Mouse (Mus musculus) forebrain, embryonic 16.5 days (tissue): Measurements from ENCODE around the gene Actn3. TPM values are rescaled to one million over a fixed set of nuclear protein-coding genes. Genes with fewer than 3 reads are reported as not detected.

ENCODE experiments used
- ATAC-seq: fragments of 200-750 bp; cut with Nextera tagmentation; 2 replicates; pipeline ENCODE4 v1.8.0; 2017; ENCODE audit warnings: mild to moderate bottlenecking, moderate library complexity
- H3K27ac ChIP-seq: fragments of 300-500 bp; sonication (generic); 2 replicates; pipeline ENCODE4 v1.5.1; 2014; ENCODE audit warnings: low read length, control low read depth
- H3K27me3 ChIP-seq: fragments of 300-500 bp; sonication (generic); replicated peaks from 2 replicates; pipeline ENCODE4 v1.6.1; 2014; ENCODE audit warnings: low read length; ENCODE audit not compliant: control insufficient read depth, insufficient read depth
- H3K36me3 ChIP-seq: fragments of 300-500 bp; sonication (generic); 2 replicates; pipeline ENCODE4 v1.6.1; 2014; ENCODE audit not compliant: control insufficient read depth, insufficient read depth
- H3K4me1 ChIP-seq: fragments of 300-500 bp; sonication (generic); replicated peaks from 2 replicates; pipeline ENCODE4 v1.6.1; 2014; ENCODE audit warnings: low read length; ENCODE audit not compliant: control insufficient read depth, insufficient read depth
- H3K4me2 ChIP-seq: fragments of 300-500 bp; sonication (generic); 2 replicates; pipeline ENCODE4 v1.6.1; 2014; ENCODE audit warnings: mild to moderate bottlenecking, low read length, control low read depth
- H3K4me3 ChIP-seq: fragments of 300-500 bp; sonication (generic); replicated peaks from 2 replicates; pipeline ENCODE4 v1.5.1; 2014; ENCODE audit warnings: mild to moderate bottlenecking, low read length, control low read depth
- H3K9ac ChIP-seq: fragments of 300-500 bp; sonication (generic); replicated peaks from 2 replicates; pipeline ENCODE4 v1.6.1; 2014; ENCODE audit warnings: low read depth, low read length, control low read depth
- H3K9me3 ChIP-seq: fragments of 300-500 bp; sonication (generic); 2 replicates; pipeline ENCODE4 v1.6.1; 2016; ENCODE audit warnings: low read length; ENCODE audit not compliant: control insufficient read depth
- WGBS: fragments of 180-500 bp; shearing (Covaris S2); extraction: QIAGEN DNeasy Blood & Tissue Kit; methylation state at CpG from one replicate; pipeline ENCODE4 v1.1.7; 2014; 5-methylcytosine and 5-hydroxymethylcytosine counted together
- polyA plus RNA-seq: library from polyadenylated mRNA; unstranded; fragments of >200 nt; fragmentation: Nextera tagmentation; extraction: Ambion mirVana; gene quantifications from 2 replicates; pipeline ENCODE4 v1.2.1, GENCODE M21; 2015

Actn3 gene
- polyA plus RNA-seq, 1 experiment from 2014 or later: 0.94 TPM

GRCm38 (mm10) chr19:4898972-4899371 is 21.3 kb upstream of the Actn3 start:
- Histone ChIP-seq H3K4me3 (no peak overlapping the region), H3K4me2 (no peak overlapping the region), H3K27ac (no peak overlapping the region), H3K36me3 (peaks cover 7% of the 10 kb centered on the region; the same call in 1 of the 2 replicates), H3K9me3 (no peaks in the 10 kb centered on the region), H3K27me3 (no peaks in the 10 kb centered on the region), H3K4me1 (no peaks in the 10 kb centered on the region), H3K9ac (no peak overlapping the region)
- 89% methylated on average over 9 of the region's 9 CpGs for WGBS
- no peak for ATAC-seq

GRCm38 (mm10) chr19:4896780-4897520 is 19.2 kb upstream of the Actn3 start:
- Histone ChIP-seq H3K4me2 (no peak overlapping the region), H3K27ac (no peak overlapping the region), H3K4me3 (no peak overlapping the region), H3K4me1 (no peaks in the 10 kb centered on the region), H3K36me3 (peaks cover 3% of the 10 kb centered on the region; the same call in 1 of the 2 replicates), H3K9me3 (no peaks in the 10 kb centered on the region), H3K27me3 (no peaks in the 10 kb centered on the region), H3K9ac (no peak overlapping the region)
- ATAC-seq: no peak
- WGBS: 55% methylated on average over 21 of the region's 21 CpGs

- H3K9ac ChIP-seq: no peak overlapping the region
- 92% methylated on average over 3 of the region's 3 CpGs for WGBS
- H3K27me3 ChIP-seq: no peaks in the 10 kb centered on the region
- no peaks in the 10 kb centered on the region for H3K9me3 ChIP-seq
- no peak overlapping the region for H3K4me3 ChIP-seq
- no peaks in the 10 kb centered on the region for H3K4me1 ChIP-seq
- ATAC-seq: no peak
- H3K27ac ChIP-seq: no peak overlapping the region
- no peak overlapping the region for H3K4me2 ChIP-seq
- no peaks in the 10 kb centered on the region; the same call in 1 of the 2 replicates for H3K36me3 ChIP-seq
These were observed 14.1 kb upstream of the Actn3 start for GRCm38 (mm10) chr19:4891798-4892197.

GRCm38 (mm10) chr19:4889791-4890190 is 12.1 kb upstream of the Actn3 start:
- Histone ChIP-seq H3K9ac (no peak overlapping the region), H3K27me3 (no peaks in the 10 kb centered on the region), H3K4me2 (no peak overlapping the region), H3K9me3 (no peaks in the 10 kb centered on the region), H3K4me1 (no peaks in the 10 kb centered on the region), H3K27ac (no peak overlapping the region), H3K36me3 (no peaks in the 10 kb centered on the region; the same call in 1 of the 2 replicates), H3K4me3 (no peak overlapping the region)
- no peak for ATAC-seq
- 87% methylated on average over 10 of the region's 10 CpGs for WGBS

- Histone ChIP-seq H3K4me2 (no peak overlapping the region), H3K27ac (no peak overlapping the region), H3K9ac (no peak overlapping the region), H3K4me1 (peaks cover 8% of the 10 kb centered on the region), H3K27me3 (no peaks in the 10 kb centered on the region), H3K36me3 (peaks cover 2% of the 10 kb centered on the region; the same call in 1 of the 2 replicates), H3K9me3 (no peaks in the 10 kb centered on the region), H3K4me3 (no peak overlapping the region)
- WGBS: 88% methylated on average over 4 of the region's 4 CpGs
- ATAC-seq: no peak
These were observed 6.3 kb upstream of the Actn3 start for GRCm38 (mm10) chr19:4883961-4884360.

GRCm38 (mm10) chr19:4879324-4879703 is 1.6 kb upstream of the Actn3 start:
- WGBS: 71% methylated on average over 10 of the region's 10 CpGs
- Histone ChIP-seq H3K4me1 (peaks cover 15% of the 10 kb centered on the region), H3K4me3 (peak overlapping the region; percentile 91), H3K36me3 (peaks cover 2% of the 10 kb centered on the region; the same call in 1 of the 2 replicates), H3K9me3 (no peaks in the 10 kb centered on the region), H3K9ac (no peak overlapping the region), H3K27me3 (peaks cover 6% of the 10 kb centered on the region; the same call in 1 of the 2 replicates), H3K4me2 (peak overlapping the region; percentile 54), H3K27ac (no peak overlapping the region)
- ATAC-seq: no peak

- H3K9me3 ChIP-seq: no peaks in the 10 kb centered on the region
- peaks cover 6% of the 10 kb centered on the region; the same call in 1 of the 2 replicates for H3K27me3 ChIP-seq
- ATAC-seq: peak; percentile 99
- peak within 1 kb of the TSS; percentile 89 for H3K9ac ChIP-seq
- H3K36me3 ChIP-seq: no peaks in the 10 kb centered on the region
- peak within 1 kb of the TSS; percentile 63; the same call in 1 of the 2 replicates for H3K27ac ChIP-seq
- peak within 1 kb of the TSS; percentile 91 for H3K4me3 ChIP-seq
- WGBS: 1% methylated on average over 52 of the region's 52 CpGs
- H3K4me2 ChIP-seq: peak within 1 kb of the TSS; percentile 54
- peaks cover 15% of the 10 kb centered on the region for H3K4me1 ChIP-seq
These were observed 955 bp upstream of the Actn3 start, which contains the start of gene Zdhhc24 for GRCm38 (mm10) chr19:4878405-4879323. TSS of gene Zdhhc24 (plus strand) at chr19:4878668.

GRCm38 (mm10) chr19:4876755-4877154 is 954 bp downstream of the Actn3 start:
- peaks cover 15% of the 10 kb centered on the region for H3K4me1 ChIP-seq
- no peak overlapping the region for H3K27ac ChIP-seq
- WGBS: 57% methylated on average over 3 of the region's 3 CpGs
- no peak overlapping the region for H3K4me3 ChIP-seq
- H3K36me3 ChIP-seq: no peaks in the 10 kb centered on the region
- no peak overlapping the region for H3K9ac ChIP-seq
- no peak for ATAC-seq
- H3K9me3 ChIP-seq: no peaks in the 10 kb centered on the region
- H3K27me3 ChIP-seq: peaks cover 6% of the 10 kb centered on the region; the same call in 1 of the 2 replicates
- H3K4me2 ChIP-seq: no peak overlapping the region

- ATAC-seq: no peak
These were observed 1.5 kb downstream of the Actn3 start for GRCm38 (mm10) chr19:4876241-4876640.

More at GRCm38 (mm10) chr19:4876241-4876640, 1.5 kb downstream of the Actn3 start:
- whole genome bisulfite sequencing: 65% methylated on average over 4 of the region's 4 CpGs
- H3K9me3 ChIP-seq: no peaks in the 10 kb centered on the region
- H3K36me3 ChIP-seq: no peaks in the 10 kb centered on the region
- no peak overlapping the region for H3K9ac ChIP-seq
- peaks cover 15% of the 10 kb centered on the region for H3K4me1 ChIP-seq
- H3K4me2 ChIP-seq: no peak overlapping the region
- no peak overlapping the region for H3K27ac ChIP-seq
- H3K4me3 ChIP-seq: no peak overlapping the region
- H3K27me3 ChIP-seq: peaks cover 6% of the 10 kb centered on the region; the same call in 1 of the 2 replicates
